Mouse (Mus musculus): ENCODE measurements at regions not wholly inside any gene's neighbourhood (a gene's known extent, or its start where the extent isn't known, plus 50 kb on each side); places are given as distances from the start of the nearest gene placed in this dataset.
A peak's percentile ranks its signal among the peaks of the same experiment; 100 is the strongest.

DNA sequence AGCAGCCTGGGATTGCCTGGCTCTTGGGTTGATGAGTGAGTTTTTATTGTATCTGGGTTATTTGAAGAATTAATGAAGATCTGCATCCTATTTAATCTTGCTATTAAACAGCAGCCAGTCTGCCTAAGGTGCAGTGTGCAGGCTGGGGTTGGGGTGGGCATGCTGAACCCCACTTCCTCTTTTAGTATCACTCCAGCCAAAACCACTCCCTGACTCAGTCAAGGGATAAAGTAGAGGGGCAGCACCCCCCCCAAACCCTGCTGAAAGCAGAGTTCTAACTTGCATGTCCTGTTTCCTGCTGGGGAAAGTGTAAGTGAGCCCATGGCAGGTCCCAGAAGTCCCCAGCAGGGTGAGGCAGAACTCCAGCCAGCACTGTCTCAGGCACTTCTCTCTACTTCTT, 292.7 kb upstream of the Rtl1 start:
- DNase-seq = no peak

DNA sequence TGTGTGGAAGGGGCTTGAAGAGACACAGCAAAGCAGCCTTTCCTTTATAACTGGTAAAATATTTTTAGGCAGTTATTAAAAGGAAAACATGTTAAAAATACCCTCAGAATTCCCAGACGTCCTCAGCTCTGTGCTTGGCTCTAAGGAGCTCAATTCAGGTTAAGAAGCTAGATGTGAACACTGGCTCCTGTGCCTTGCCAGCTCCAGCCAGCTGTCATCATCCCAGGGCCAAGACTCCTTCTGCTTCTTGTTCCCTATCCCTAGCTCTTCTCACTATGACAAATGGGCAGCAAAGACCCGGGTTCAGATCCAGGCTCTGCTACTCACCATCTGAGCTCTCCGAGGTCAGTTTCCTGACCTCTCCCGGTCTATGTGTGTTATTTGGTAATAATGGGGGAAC, 293.5 kb upstream of the Rtl1 start:
- DNase-seq = no peak

- DNase-seq = peak; percentile 45
Measured at GRCm38 (mm10) chr12:109895389-109895788, 295.3 kb upstream of the Rtl1 start.

DNA sequence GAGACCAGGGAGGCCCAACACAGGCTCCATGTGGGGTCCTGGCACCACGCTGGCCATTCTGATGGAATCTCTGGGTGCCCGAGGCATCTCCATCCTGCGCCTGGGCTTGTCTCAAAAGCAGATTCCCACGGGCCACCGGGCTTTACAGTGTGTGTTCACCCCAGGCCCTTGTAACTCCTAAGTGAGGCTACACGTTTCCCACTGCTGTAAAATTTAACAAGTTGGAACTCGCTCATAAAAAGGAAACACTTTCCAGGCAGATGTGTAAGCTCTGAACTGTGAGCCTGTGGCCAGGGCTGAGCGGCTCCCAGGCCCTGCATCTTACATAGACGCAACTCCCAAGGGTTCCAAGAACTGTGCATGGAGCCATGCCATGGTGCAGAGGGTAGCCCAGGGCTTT, 296.3 kb upstream of the Rtl1 start:
- DNase-seq = no peak

DNA sequence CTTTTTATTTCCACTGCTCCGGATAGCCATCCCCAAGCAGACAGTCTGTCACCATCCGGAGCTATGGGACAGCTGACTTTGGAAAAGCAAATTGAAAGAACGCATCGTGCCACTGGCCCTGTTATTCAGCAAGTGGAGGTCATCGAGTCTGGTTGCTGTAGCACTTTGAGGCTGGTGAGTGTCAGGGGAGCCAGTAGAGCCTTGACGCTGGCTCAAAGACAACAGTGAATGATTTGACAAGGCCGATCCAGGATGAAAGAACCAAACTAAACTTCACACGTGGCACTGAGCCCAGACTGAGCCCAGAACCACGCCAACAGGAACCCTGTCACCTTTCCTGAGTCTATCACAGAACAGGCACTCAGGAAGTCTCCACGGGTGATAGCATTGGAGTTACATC, 296.8 kb upstream of the Rtl1 start:
- peak; percentile 69 for DNase-seq

GRCm38 (mm10) chr12:109897861-109898385, 297.8 kb upstream of the Rtl1 start:
- DNase-seq = no peak

- no peak for DNase-seq
Measured at GRCm38 (mm10) chr12:109899420-109899819, 299.3 kb upstream of the Rtl1 start.

DNA sequence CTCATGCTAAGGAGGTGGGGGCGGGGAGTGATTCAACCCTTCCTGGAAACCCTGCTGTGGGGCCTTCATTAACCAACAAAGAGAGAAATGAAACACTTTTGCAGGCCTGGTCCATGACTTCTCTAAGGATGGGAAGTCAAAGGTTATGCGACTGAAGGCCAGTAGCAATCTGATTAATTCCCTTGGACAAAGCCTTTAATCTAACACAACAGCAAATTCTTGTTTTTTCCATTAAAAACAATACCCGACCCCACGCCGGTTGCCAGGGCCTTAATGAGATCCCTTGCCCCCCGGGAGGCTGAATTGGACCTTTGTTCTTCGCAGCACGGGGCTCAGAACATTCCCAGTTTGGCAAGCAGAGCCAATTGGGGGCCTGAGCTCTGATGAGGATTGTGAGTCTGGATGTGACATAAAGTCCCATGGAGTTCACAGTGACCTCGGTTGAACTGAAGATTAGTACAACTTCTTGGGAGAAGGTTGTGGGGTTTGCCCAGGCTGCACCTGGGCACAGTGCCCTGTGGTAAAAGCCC, 310.9 kb upstream of the Rtl1 start:
- no peak for DNase-seq

- no peak for DNase-seq
Measured at GRCm38 (mm10) chr12:109911506-109911905, 311.4 kb upstream of the Rtl1 start.

DNA sequence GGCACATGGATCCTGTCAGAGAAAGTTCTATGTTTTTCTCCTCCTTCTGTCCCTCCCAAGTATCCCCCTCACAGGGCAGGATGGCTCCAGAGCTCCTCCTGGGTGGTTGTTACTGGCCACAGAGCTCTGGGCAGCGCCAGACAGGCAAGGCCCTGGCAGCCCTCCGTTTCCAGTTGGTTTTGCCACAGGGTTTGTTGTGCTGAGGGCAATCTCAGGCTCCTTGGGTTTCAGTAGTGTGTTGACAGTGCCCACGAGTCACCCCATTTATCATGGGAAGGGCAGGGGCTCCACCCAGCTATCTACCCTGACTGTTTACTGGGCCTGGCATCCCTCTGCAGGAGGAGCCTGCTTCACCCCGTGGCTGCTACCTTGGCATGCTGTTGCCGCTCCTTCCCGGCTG, 317.6 kb upstream of the Rtl1 start:
- DNase-seq = no peak

DNA sequence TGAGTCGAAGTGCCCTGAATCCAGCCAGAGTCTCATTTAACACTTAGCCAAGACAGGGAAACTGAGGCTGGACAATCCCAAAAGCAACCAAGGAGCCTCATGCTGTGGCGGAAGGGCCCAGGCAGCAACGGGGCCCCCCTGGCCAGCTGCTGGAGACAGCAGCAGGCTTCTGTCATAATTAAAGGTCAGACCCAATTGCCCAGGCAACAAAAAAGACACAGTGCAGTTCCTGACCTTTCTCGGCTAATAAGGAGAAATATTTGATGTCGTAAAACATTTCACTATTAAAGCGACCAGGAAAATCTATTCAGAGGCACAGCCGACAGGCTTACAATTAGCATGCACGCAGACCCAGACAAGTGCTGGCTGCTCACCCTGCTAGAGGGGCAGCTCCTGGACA, 318.8 kb upstream of the Rtl1 start:
- DNase-seq = no peak

- no peak for DNase-seq
Measured at GRCm38 (mm10) chr12:109922111-109922510, 322.0 kb upstream of the Rtl1 start.

DNA sequence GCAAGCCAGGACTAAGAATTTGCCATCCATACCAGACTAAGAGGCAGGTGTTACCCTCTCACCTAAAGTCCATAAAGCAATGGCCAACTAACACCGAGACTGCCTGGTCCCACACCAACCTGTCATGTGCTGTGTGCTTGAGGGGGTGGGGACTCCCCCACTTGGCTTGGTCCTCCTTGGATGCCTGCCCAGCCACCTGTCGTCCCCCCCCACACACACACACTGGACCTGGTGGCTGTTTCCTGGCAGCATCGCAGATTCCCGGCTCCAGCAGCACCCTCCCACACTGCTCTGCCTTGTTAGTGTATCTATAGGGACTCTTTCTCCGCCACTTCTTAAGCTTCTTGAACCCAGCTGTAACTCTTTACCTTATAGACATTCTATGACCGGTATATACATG, 325.7 kb upstream of the Rtl1 start:
- no peak for DNase-seq

GRCm38 (mm10) chr12:109926643-109927042, 326.5 kb upstream of the Rtl1 start:
- DNase-seq = no peak

- no peak for DNase-seq
Measured at GRCm38 (mm10) chr12:109946179-109946578, 332.7 kb upstream of the Dio3 start.

GRCm38 (mm10) chr12:109946936-109947335, 331.9 kb upstream of the Dio3 start:
- DNase-seq = no peak

GRCm38 (mm10) chr12:109947886-109948433, 330.9 kb upstream of the Dio3 start:
- no peak for DNase-seq

DNA sequence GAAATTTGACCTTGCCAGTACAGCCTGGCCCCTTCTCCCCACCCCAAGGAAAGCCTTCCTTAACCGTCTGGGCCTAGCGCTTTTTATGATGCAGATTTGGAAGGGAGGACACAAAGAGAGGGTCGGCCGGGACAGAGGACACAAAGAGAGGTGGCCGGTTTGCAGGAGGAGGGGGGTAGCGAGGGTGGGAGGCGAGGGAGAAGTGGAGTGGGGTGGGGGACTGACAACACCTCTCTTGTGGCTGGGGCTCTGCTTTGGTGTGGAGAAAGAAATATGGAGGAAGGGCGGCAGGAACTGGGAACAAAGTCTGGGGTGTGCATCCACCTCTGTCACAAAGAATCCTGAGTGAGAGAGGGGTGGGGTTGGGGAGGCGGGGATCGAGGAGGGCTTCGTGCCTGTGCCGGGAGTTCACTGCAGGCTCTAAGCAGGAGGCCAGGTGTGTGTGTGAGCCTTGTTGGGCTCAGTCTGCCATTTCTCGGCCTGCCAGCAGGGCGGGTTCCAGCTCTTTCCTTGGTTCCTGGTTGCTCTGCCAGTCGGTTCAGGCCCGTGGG, 330.4 kb upstream of the Dio3 start:
- DNase-seq = no peak

GRCm38 (mm10) chr12:109949231-109949965, 329.5 kb upstream of the Dio3 start:
- no peak for DNase-seq

GRCm38 (mm10) chr12:109950632-109951031, 328.2 kb upstream of the Dio3 start:
- no peak for DNase-seq

DNA sequence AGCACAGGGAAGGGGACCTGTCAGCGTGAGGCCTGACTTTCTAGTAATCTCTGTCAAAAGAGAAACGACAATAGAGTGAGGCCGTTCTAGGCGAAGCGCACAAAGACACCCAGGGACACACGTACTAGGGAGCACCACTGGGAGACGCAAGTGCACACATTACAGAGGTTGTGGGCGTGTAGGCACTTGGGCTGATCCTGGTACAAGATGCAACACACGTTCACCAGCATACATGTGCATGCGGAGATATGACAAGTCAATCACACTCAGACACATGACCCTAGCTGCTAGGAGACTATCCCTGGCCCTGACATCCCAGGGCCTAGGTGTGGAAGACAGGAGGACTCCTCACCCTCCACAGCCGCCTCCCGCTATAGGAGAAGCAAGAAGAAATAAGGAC, 327.4 kb upstream of the Dio3 start:
- no peak for DNase-seq

- DNase-seq = no peak
Measured at GRCm38 (mm10) chr12:109951884-109952456, 326.9 kb upstream of the Dio3 start.

DNA sequence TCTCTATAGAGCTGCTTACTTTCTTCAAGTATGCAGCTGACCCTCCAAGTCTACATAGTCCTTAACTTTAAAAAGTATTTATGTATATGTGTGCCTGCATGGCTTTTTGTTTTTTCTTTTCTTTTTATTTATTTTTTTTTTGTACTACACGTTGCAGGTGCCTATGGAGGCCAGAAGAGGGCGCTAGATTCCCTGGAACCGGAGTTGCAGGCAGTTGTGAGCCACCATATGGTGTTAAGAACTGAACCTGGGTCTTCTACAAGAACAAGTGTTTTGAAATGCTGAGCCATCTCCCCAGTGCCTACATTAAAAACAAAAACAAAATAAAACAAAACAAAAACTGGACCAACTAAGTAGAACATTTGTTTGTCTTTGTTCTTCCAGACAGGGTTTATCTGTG, 325.9 kb upstream of the Dio3 start:
- DNase-seq = no peak

DNA sequence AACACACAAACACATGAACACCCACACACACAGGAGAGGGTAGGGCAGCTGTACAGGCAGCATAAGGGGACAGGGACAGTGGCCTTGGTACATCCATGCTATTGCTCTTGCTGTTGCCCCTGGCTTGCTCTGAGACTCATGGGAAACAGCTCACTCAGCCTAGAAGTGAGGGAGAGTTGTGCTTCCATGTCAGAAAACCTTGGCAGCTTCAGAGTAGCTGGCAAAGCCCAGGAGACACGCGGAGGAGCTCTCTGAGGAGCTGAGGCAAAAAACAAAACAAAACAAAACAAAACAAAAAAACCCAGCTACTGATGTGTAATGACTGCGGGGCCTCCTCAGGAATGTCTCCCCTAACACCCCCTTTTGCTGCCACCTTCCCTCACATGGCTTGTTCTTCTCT, 321.6 kb upstream of the Dio3 start:
- DNase-seq = no peak

Data from adrenal gland, adult 8-10 months (tissue).